Mouse (Mus musculus) kidney, embryonic 14.5 days (tissue): ENCODE results near the gene Pdcd2l. TPM values are rescaled to one million over a fixed set of nuclear protein-coding genes. Genes with fewer than 3 reads are reported as not detected.
"Not testable (repeated sequence)": the region's sequence is repeated elsewhere in the genome, so short reads cannot be mapped to it uniquely, and the experiment has no call there.

Experiments used
- ATAC-seq: fragments of 200-750 bp; cut with Nextera tagmentation; 2 replicates; pipeline ENCODE4 v1.8.0; 2017; ENCODE audit warnings: moderate number of reproducible peaks, mild to moderate bottlenecking, moderate TSS enrichment, moderate library complexity; ENCODE audit not compliant: low FRiP score, low TSS enrichment
- H3K27ac ChIP-seq: fragments of 300-500 bp; sonication (generic); 2 replicates; pipeline ENCODE4 v1.5.1; 2014; ENCODE audit warnings: low read depth, mild to moderate bottlenecking, low read length, moderate library complexity, mixed read lengths
- H3K27me3 ChIP-seq: fragments of 300-500 bp; sonication (generic); 2 replicates; pipeline ENCODE4 v1.6.1; 2014; ENCODE audit warnings: mild to moderate bottlenecking, low read length; ENCODE audit not compliant: control insufficient read depth, insufficient read depth
- H3K36me3 ChIP-seq: fragments of 300-500 bp; sonication (generic); 2 replicates; pipeline ENCODE4 v1.6.1; 2014; ENCODE audit warnings: low read length, mixed read lengths; ENCODE audit not compliant: control insufficient read depth, insufficient read depth
- H3K4me1 ChIP-seq: fragments of 300-500 bp; sonication (generic); 2 replicates; pipeline ENCODE4 v1.6.1; 2014; ENCODE audit warnings: low read length, mixed read lengths; ENCODE audit not compliant: control insufficient read depth, insufficient read depth
- H3K4me2 ChIP-seq: fragments of 300-500 bp; sonication (generic); replicated peaks from 2 replicates; pipeline ENCODE4 v1.6.1; 2014; ENCODE audit warnings: low read depth, mild to moderate bottlenecking, low read length
- H3K4me3 ChIP-seq: fragments of 300-500 bp; sonication (generic); 2 replicates; pipeline ENCODE4 v1.5.1; 2014; ENCODE audit warnings: mild to moderate bottlenecking, low read length
- H3K9ac ChIP-seq: fragments of 300-500 bp; sonication (generic); 2 replicates; pipeline ENCODE4 v1.6.1; 2014; ENCODE audit warnings: low read depth, mild to moderate bottlenecking, low read length, moderate library complexity
- H3K9me3 ChIP-seq: fragments of 300-500 bp; sonication (generic); 2 replicates; pipeline ENCODE4 v1.6.1; 2016; ENCODE audit warnings: low read length; ENCODE audit not compliant: control insufficient read depth
- WGBS: fragments of 180-500 bp; shearing (Covaris S2); extraction: QIAGEN DNeasy Blood & Tissue Kit; methylation state at CpG from one replicate; pipeline ENCODE4 v1.1.7; 2014; 5-methylcytosine and 5-hydroxymethylcytosine counted together
- polyA plus RNA-seq: library from polyadenylated mRNA; unstranded; fragments of >200 nt; fragmentation: Nextera tagmentation; extraction: Ambion mirVana; gene quantifications from 2 replicates; pipeline ENCODE4 v1.2.1, GENCODE M21; 2014

Pdcd2l gene
- polyA plus RNA-seq, 1 experiment from 2014 or later, result 68.7 TPM

GRCm38 (mm10) chr7:34218496-34218895, 22.0 kb upstream of the Pdcd2l start:
- H3K9me3 ChIP-seq, result no peaks in the 10 kb centered on the region
- H3K4me2 ChIP-seq, result no peak overlapping the region
- H3K27me3 ChIP-seq, result no peaks in the 10 kb centered on the region
- H3K4me3 ChIP-seq, result no peak overlapping the region
- H3K9ac ChIP-seq, result no peak overlapping the region
- H3K27ac ChIP-seq, result no peak overlapping the region
- no peak for ATAC-seq
- H3K4me1 ChIP-seq, result no peaks in the 10 kb centered on the region
- peaks cover 100% of the 10 kb centered on the region for H3K36me3 ChIP-seq
- 53% methylated on average over 1 of the region's 1 CpGs for WGBS

DNA sequence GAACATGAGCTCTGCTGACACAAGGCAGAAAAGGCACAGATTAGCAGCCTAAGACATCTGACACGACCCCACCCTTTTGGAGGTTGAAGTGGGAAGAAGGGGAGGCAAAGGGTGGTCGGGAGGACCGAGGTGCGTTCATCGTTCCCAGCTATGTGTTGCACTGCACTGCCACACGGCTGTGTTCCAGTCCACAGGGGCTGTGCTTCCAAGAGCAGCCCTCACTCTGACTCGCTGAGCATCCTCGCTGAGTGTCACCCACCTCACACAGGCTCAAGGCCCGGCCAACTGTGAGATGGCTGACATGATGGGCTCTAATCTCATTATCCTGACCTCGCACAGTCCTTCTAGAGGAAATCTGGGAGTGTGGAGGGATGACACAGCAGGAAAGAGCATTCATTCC, 20.0 kb upstream of the Pdcd2l start:
- Histone ChIP-seq H3K9ac (no peak overlapping the region), H3K4me2 (no peak overlapping the region), H3K4me3 (no peak overlapping the region), H3K4me1 (no peaks in the 10 kb centered on the region), H3K36me3 (peaks cover 100% of the 10 kb centered on the region), H3K9me3 (no peaks in the 10 kb centered on the region), H3K27me3 (no peaks in the 10 kb centered on the region), H3K27ac (no peak overlapping the region)
- no peak for ATAC-seq
- WGBS, result 93% methylated on average over 10 of the region's 10 CpGs

GRCm38 (mm10) chr7:34215481-34215880, 19.0 kb upstream of the Pdcd2l start:
- Histone ChIP-seq H3K4me1 (no peaks in the 10 kb centered on the region), H3K27ac (no peak overlapping the region), H3K4me2 (no peak overlapping the region), H3K36me3 (peaks cover 100% of the 10 kb centered on the region), H3K9me3 (no peaks in the 10 kb centered on the region), H3K27me3 (no peaks in the 10 kb centered on the region), H3K4me3 (no peak overlapping the region), H3K9ac (no peak overlapping the region)
- no peak for ATAC-seq
- 66% methylated on average over 9 of the region's 9 CpGs for WGBS

DNA sequence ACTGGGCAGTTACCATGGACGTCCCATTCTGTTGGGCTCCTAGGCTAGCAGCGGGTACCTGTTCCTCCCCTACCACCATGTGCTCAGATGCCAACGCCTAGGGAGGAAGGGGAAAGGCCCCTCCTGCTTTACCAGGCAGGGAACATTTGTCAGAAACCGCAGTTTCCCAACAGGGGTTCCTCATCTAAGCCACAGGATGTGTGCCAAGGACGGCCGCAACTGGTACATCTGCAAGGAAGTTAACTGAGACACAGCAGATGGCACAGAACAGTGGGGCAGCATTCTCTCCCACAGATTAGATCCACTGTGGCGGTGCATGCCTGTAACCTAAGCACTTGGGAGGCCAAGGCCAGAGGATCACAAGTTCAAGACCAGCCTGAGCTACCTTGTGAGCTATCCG, 18.2 kb upstream of the Pdcd2l start:
- ATAC-seq, result no peak
- H3K27ac ChIP-seq, result no peak overlapping the region
- peaks cover 100% of the 10 kb centered on the region for H3K36me3 ChIP-seq
- H3K4me2 ChIP-seq, result no peak overlapping the region
- no peaks in the 10 kb centered on the region for H3K4me1 ChIP-seq
- no peak overlapping the region for H3K9ac ChIP-seq
- 91% methylated on average over 8 of the region's 8 CpGs for WGBS
- no peak overlapping the region for H3K4me3 ChIP-seq
- no peaks in the 10 kb centered on the region for H3K9me3 ChIP-seq
- H3K27me3 ChIP-seq, result no peaks in the 10 kb centered on the region

DNA sequence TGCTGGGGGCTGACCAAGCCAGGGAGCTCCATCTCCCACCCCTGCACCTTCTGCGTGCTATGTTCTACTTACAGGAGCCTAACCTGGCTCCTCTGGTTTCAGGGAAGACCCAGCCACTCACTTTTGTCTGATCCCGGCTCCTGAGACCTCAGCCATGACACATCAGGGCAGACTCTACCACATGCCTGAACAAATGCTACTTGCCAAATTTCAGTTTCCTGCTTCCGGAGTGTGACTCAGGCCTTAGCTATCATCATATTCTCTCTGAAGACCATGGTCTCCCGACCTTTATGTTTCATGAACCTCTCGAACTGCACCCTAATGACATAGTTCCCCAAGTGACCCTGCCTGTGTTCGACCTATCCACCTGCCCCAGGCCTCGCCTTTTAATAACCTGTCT, 16.8 kb upstream of the Pdcd2l start:
- no peak overlapping the region for H3K27ac ChIP-seq
- WGBS, result 94% methylated on average over 7 of the region's 7 CpGs
- H3K4me1 ChIP-seq, result no peaks in the 10 kb centered on the region
- no peak overlapping the region for H3K4me2 ChIP-seq
- H3K9me3 ChIP-seq, result no peaks in the 10 kb centered on the region
- H3K9ac ChIP-seq, result no peak overlapping the region
- peaks cover 98% of the 10 kb centered on the region for H3K36me3 ChIP-seq
- ATAC-seq, result no peak
- H3K4me3 ChIP-seq, result no peak overlapping the region
- H3K27me3 ChIP-seq, result no peaks in the 10 kb centered on the region

DNA sequence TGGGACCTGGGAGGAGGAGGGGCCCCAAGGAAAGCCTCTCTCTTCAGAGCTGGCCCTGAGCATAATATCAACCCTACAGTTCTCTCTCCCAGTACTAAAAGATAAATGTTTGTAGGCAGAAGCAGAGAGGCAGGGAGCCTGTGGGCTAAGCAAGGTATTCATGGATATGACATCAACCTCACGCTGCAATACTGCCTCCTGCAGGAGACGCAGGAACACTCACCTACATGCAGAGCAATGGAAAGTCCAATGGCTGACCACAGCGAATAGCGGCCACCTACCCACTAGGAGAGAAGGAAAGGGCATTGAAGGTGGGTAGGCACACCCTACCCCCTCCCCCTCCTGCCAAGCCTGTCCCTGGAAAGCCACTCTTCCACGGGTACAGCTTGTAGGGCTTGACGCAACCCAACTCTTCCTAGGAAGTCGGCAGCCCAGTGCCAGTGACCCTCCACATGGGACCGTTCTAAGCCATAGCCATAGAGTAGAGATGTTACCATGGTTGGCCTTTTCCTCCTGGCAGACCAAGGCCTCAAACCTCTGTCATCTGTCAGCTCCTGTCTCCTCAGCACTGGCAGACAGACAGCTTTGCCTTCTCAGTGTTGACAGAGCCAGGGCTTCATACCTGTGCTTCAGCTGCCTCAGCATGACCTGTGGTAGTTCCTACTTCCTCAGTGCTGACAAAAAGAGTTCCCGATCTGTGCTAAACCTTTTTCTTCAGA, 11.7 kb upstream of the Pdcd2l start:
- H3K27ac ChIP-seq, result no peak overlapping the region
- H3K4me2 ChIP-seq, result no peak overlapping the region
- H3K27me3 ChIP-seq, result no peaks in the 10 kb centered on the region
- no peaks in the 10 kb centered on the region for H3K4me1 ChIP-seq
- no peak overlapping the region for H3K4me3 ChIP-seq
- H3K9me3 ChIP-seq, result no peaks in the 10 kb centered on the region
- no peak for ATAC-seq
- 86% methylated on average over 9 of the region's 9 CpGs for WGBS
- peaks cover 97% of the 10 kb centered on the region for H3K36me3 ChIP-seq
- no peak overlapping the region for H3K9ac ChIP-seq

- H3K27me3 ChIP-seq, result no peaks in the 10 kb centered on the region
- H3K4me1 ChIP-seq, result no peaks in the 10 kb centered on the region
- no peak for ATAC-seq
- H3K4me3 ChIP-seq, result no peak overlapping the region
- WGBS, result 94% methylated on average over 6 of the region's 6 CpGs
- H3K9ac ChIP-seq, result no peak overlapping the region
- H3K27ac ChIP-seq, result no peak overlapping the region
- no peaks in the 10 kb centered on the region for H3K9me3 ChIP-seq
- H3K4me2 ChIP-seq, result no peak overlapping the region
- peaks cover 96% of the 10 kb centered on the region for H3K36me3 ChIP-seq
Measured at GRCm38 (mm10) chr7:34206331-34206730, 9.9 kb upstream of the Pdcd2l start.

DNA sequence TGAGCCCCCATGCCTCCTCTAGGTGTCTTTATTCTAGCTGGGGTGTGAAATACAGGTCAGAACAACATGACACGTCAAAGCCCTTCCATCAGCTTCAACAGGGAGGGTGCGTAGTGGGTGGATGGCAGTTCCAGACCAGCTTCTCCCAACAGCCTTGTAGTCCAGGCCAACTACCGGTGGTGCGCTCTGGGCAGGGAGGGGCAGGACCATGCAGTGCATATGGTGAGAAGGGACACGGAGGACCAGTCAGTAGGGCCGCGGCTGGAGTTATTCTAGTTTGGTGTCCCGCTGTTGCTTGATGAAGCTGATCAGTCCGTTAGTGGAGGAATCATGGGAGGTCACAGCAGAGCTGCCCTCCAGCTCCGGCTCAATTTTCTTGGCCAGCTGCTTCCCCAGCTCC, 5.7 kb upstream of the Pdcd2l start:
- not testable (repeated sequence) for H3K9me3 ChIP-seq, H3K27me3 ChIP-seq, H3K4me1 ChIP-seq, H3K9ac ChIP-seq, ATAC-seq, H3K27ac ChIP-seq, H3K4me3 ChIP-seq, H3K4me2 ChIP-seq
- 88% methylated on average over 10 of the region's 10 CpGs for WGBS
- peaks cover 66% of the 10 kb centered on the region for H3K36me3 ChIP-seq

GRCm38 (mm10) chr7:34200829-34201228, 4.4 kb upstream of the Pdcd2l start:
- no peak overlapping the region for H3K27ac ChIP-seq
- H3K4me2 ChIP-seq, result no peak overlapping the region
- H3K4me1 ChIP-seq, result 0 out of 2 replicates have a peak, but pooled peaks cover under 1% of the 10 kb centered on the region
- 0 out of 2 replicates have a peak, but pooled peaks cover 3% of the 10 kb centered on the region for H3K9me3 ChIP-seq
- H3K4me3 ChIP-seq, result no peak overlapping the region
- no peak overlapping the region for H3K9ac ChIP-seq
- H3K27me3 ChIP-seq, result no peaks in the 10 kb centered on the region
- 100% methylated on average over 2 of the region's 2 CpGs for WGBS
- no peak for ATAC-seq
- H3K36me3 ChIP-seq, result peaks cover 53% of the 10 kb centered on the region
